In the genomic region with DNA sequence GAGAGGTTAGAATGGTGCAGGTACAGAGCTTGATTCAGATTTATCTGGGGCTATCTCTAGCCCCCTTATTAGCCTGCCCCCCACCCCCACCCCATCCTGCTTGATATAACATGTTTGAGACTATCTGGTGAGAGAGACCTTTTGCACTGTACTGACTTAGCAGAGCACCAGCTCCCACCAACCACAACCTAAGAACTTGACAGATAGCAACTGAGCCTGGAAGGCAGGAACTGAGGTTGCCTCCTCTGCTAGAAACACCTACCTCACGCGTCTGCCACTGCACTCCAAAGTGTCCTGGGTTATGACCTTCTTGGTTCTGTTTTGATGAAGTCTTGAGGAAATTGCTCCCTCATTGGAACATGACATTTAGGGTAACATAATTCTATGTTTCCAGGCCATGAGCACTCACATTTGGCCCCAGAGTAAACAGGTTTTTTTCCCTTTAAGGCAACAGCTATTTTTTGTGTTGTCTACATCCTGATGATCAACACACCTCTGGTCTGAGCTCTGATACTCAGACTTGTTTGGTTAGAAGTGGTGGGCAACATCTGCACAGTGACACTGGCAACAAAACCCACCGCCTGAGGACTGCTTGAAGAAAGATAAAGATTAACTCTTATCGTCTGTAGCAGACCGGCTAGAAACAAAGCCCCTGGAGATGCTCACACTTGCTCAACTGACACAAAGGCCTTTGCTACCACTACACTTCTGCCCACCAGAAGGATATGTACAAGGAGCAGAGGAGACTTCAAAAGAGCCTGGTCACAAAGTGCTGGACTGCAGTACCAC, we compare ENCODE assay signal across 20 mouse cellular contexts. TPM values are rescaled to one million over a fixed set of nuclear protein-coding genes. Genes with fewer than 3 reads are reported as not detected.
DNase-seq lines count a peak whose midpoint lies in the region; ATAC-seq and TF ChIP-seq lines count a peak whose summit lies in the region.
"Had no signal": no experiment of that assay in that cellular context is flagged by ENCODE, and none has a peak within 500 bp of the region (broad histone marks: within the 10 kb centered on the region; RNA-seq: fewer than 3 reads in every experiment).

No protein-coding gene starts in this region.

- no peaks in the 10 kb centered on the region for H3K9me3 ChIP-seq in liver, embryonic 11.5 days (ENCODE audit: control insufficient read depth, low read length)
- no peaks in the 10 kb centered on the region for H3K9me3 ChIP-seq in liver, embryonic 15.5 days (replicated peaks)
- H3K9me3 ChIP-seq: embryonic facial prominence, embryonic 13.5 days; forebrain, embryonic 12.5 days; heart, embryonic 12.5 days; hindbrain, embryonic 15.5 days had no signal

- peak; percentile 56 for DNase-seq in heart, adult 11 months
- no peak for DNase-seq in heart, adult 2 months
- no peak for DNase-seq in liver, embryonic 11.5 days (ENCODE audit: low spot score)
- DNase-seq in cerebellum, adult 2 months: no peak
- no peak for DNase-seq in thymus, adult 2 months
- DNase-seq: adrenal gland, postnatal 14 days; B cell, adult 2 months; cerebellum, adult 11-12 months; cerebellum, adult 9-11 months; cerebellum, postnatal 36 days; gastrocnemius, postnatal 36 days; heart, adult 18-20 months had no signal

- H3K4me1 ChIP-seq in heart, adult 2 months (ENCODE audit: control insufficient read depth, insufficient read depth, low read length): no peaks in the 10 kb centered on the region
- peaks cover 4% of the 10 kb centered on the region for H3K4me1 ChIP-seq in liver, embryonic 11.5 days (replicated peaks; ENCODE audit: control insufficient read depth, insufficient read depth, low read length)
- peaks cover 9% of the 10 kb centered on the region for H3K4me1 ChIP-seq in liver, embryonic 15.5 days (replicated peaks)
- H3K4me1 ChIP-seq in cerebellum, adult 2 months (ENCODE audit: control insufficient read depth, insufficient read depth, low read length): 0 out of 2 replicates have a peak, but pooled peaks cover 4% of the 10 kb centered on the region
- no peaks in the 10 kb centered on the region for H3K4me1 ChIP-seq in thymus, adult 2 months (replicated peaks; ENCODE audit: control insufficient read depth, insufficient read depth, low read length)
- H3K4me1 ChIP-seq: embryonic facial prominence, embryonic 13.5 days; forebrain, embryonic 12.5 days had no signal

- no peak overlapping the region for H3K4me3 ChIP-seq in heart, adult 2 months
- H3K4me3 ChIP-seq in liver, embryonic 11.5 days (ENCODE audit: low read depth, low read length): no peak overlapping the region
- no peak overlapping the region for H3K4me3 ChIP-seq in liver, embryonic 15.5 days (replicated peaks)
- no peak overlapping the region for H3K4me3 ChIP-seq in cerebellum, adult 2 months (replicated peaks; ENCODE audit: insufficient read depth, low read depth, low read length)
- H3K4me3 ChIP-seq in thymus, adult 2 months (ENCODE audit: control insufficient read depth, insufficient read depth, low read length): no peak overlapping the region
- H3K4me3 ChIP-seq: embryonic facial prominence, embryonic 13.5 days; forebrain, embryonic 12.5 days; heart, embryonic 12.5 days; hindbrain, embryonic 15.5 days had no signal

- peak; percentile 87 for ATAC-seq in liver, embryonic 11.5 days (replicated peaks; ENCODE audit: low FRiP score)
- peak; percentile 73 for ATAC-seq in liver, embryonic 15.5 days (ENCODE audit: insufficient read depth)
- peak; percentile 85 for ATAC-seq in megakaryocyte-erythroid progenitor cell, adult 5-6 weeks (replicated peaks; ENCODE audit: low FRiP score, low TSS enrichment, poor library complexity, severe bottlenecking)
- ATAC-seq: activated CD4-positive, CD25-positive, alpha-beta regulatory T cell, adult 4 months; Patski had no signal

- no peak for TF ChIP-seq POLR2A in heart, adult 2 months (IDR thresholded peaks at IDR 0.05; ENCODE audit: insufficient read depth, low read depth, low read length)
- no peak for TF ChIP-seq POLR2A in cerebellum, adult 2 months (IDR thresholded peaks at IDR 0.05; ENCODE audit: borderline replicate concordance, insufficient read depth, low read length)
- no peak for TF ChIP-seq POLR2A in thymus, adult 2 months (IDR thresholded peaks at IDR 0.05; ENCODE audit: control insufficient read depth, extremely low read depth, insufficient read depth, low read length, poor library complexity)

- H3K27ac ChIP-seq in heart, adult 2 months: no peak overlapping the region
- H3K27ac ChIP-seq in liver, embryonic 11.5 days (ENCODE audit: low read depth, low read length): peak overlapping the region; percentile 16; the same call in 1 of the 2 replicates
- 0 out of 2 replicates have a peak overlapping the region, but pooled peaks have one; percentile 2 for H3K27ac ChIP-seq in liver, embryonic 15.5 days (replicated peaks)
- H3K27ac ChIP-seq in cerebellum, adult 2 months (ENCODE audit: insufficient read depth, low read length): no peak overlapping the region
- H3K27ac ChIP-seq in thymus, adult 2 months (ENCODE audit: control insufficient read depth, insufficient read depth, low read length): no peak overlapping the region
- H3K27ac ChIP-seq: embryonic facial prominence, embryonic 13.5 days; forebrain, embryonic 12.5 days; hindbrain, embryonic 15.5 days had no signal

- WGBS in heart, adult 2 months: 76% methylated on average over 5 of the region's 5 CpGs
- 40% methylated on average over 5 of the region's 5 CpGs for WGBS in liver, embryonic 11.5 days
- WGBS in liver, embryonic 15.5 days (ENCODE audit: insufficient replicate concordance): 32% methylated on average over 5 of the region's 5 CpGs
- 95% methylated on average over 5 of the region's 5 CpGs for WGBS in cerebellum, adult 2 months
- WGBS in thymus, adult 2 months: 97% methylated on average over 5 of the region's 5 CpGs

- H3K4me2 ChIP-seq in liver, embryonic 11.5 days: peak overlapping the region; percentile 4
- H3K4me2 ChIP-seq in liver, embryonic 15.5 days: no peak overlapping the region
- H3K4me2 ChIP-seq: embryonic facial prominence, embryonic 13.5 days; forebrain, embryonic 12.5 days; heart, embryonic 12.5 days; hindbrain, embryonic 15.5 days had no signal

- TF ChIP-seq EP300 in heart, adult 2 months (IDR thresholded peaks at IDR 0.05; ENCODE audit: insufficient read depth, low read depth, low read length): no peak

- H3K79me2 ChIP-seq in heart, adult 2 months (replicated peaks; ENCODE audit: control insufficient read depth, insufficient read depth, low read length): no peaks in the 10 kb centered on the region

- no peak for TF ChIP-seq CTCF in heart, adult 2 months (IDR thresholded peaks at IDR 0.05)
- TF ChIP-seq CTCF in cerebellum, adult 2 months (IDR thresholded peaks at IDR 0.05; ENCODE audit: borderline replicate concordance, insufficient read depth, low read depth, low read length): no peak
- no peak for TF ChIP-seq CTCF in thymus, adult 2 months (IDR thresholded peaks at IDR 0.05; ENCODE audit: borderline replicate concordance, control insufficient read depth, extremely low read depth, insufficient read depth, low read length, poor library complexity)

- H3K27me3 ChIP-seq in heart, adult 2 months (ENCODE audit: control insufficient read depth, insufficient read depth, low read length): no peaks in the 10 kb centered on the region
- H3K27me3 ChIP-seq in liver, embryonic 11.5 days (replicated peaks; ENCODE audit: control insufficient read depth, insufficient read depth, low read length): no peaks in the 10 kb centered on the region
- no peaks in the 10 kb centered on the region for H3K27me3 ChIP-seq in liver, embryonic 15.5 days
- H3K27me3 ChIP-seq in cerebellum, adult 2 months (ENCODE audit: control insufficient read depth, insufficient read depth, low read length): no peaks in the 10 kb centered on the region
- H3K27me3 ChIP-seq in thymus, adult 2 months (ENCODE audit: control insufficient read depth, insufficient read depth, low read length): no peaks in the 10 kb centered on the region
- H3K27me3 ChIP-seq: embryonic facial prominence, embryonic 13.5 days; forebrain, embryonic 12.5 days; heart, embryonic 12.5 days; hindbrain, embryonic 15.5 days; Patski had no signal

- H3K9ac ChIP-seq in heart, adult 2 months (ENCODE audit: low read depth, low read length): no peak overlapping the region
- no peak overlapping the region for H3K9ac ChIP-seq in liver, embryonic 11.5 days (ENCODE audit: low read depth, low read length)
- H3K9ac ChIP-seq in liver, embryonic 15.5 days: no peak overlapping the region
- H3K9ac ChIP-seq: embryonic facial prominence, embryonic 13.5 days; forebrain, embryonic 12.5 days; heart, embryonic 12.5 days; hindbrain, embryonic 15.5 days had no signal

- intact Hi-C loops in heart, adult 2 months (cut with DNase I): no loop called here

- no peaks in the 10 kb centered on the region; the same call in 1 of the 2 replicates for H3K36me3 ChIP-seq in heart, adult 2 months (ENCODE audit: control insufficient read depth, insufficient read depth, low read length)
- H3K36me3 ChIP-seq in liver, embryonic 11.5 days (ENCODE audit: control insufficient read depth, insufficient read depth, low read length): peaks cover 7% of the 10 kb centered on the region; the same call in 1 of the 2 replicates
- peaks cover 24% of the 10 kb centered on the region for H3K36me3 ChIP-seq in liver, embryonic 15.5 days (replicated peaks)
- H3K36me3 ChIP-seq in thymus, adult 2 months (ENCODE audit: control insufficient read depth, insufficient read depth, low read length): peaks cover 7% of the 10 kb centered on the region; the same call in 1 of the 2 replicates

RNA-seq across cellular contexts. Expression of a gene that starts 41.1 kb away (rescaled TPM):
- 10 to 100 TPM; 45.6 to 51.7 TPM for total RNA-seq in heart, adult 2 months (2021)
- 17.4 and 32.7 TPM in 2 replicates for polyA plus RNA-seq in heart, adult 2 months (2012; rRNA removed)
- polyA plus RNA-seq in liver, embryonic 11.5 days (2014; fragmentation: Nextera tagmentation; extraction: Ambion mirVana): 14.2 TPM in 2 replicates
- polyA plus RNA-seq in liver, embryonic 15.5 days (2015; fragmentation: Nextera tagmentation; extraction: Ambion mirVana): 4.8 and 5.6 TPM in 2 replicates
- 32.6 and 33.0 TPM in 2 replicates for total RNA-seq in megakaryocyte-erythroid progenitor cell, adult 5-6 weeks (2014; fragmentation: Nextera tagmentation)
- total RNA-seq in megakaryocyte-erythroid progenitor cell, adult 5-6 weeks (2017): 50.4 and 55.4 TPM in 2 replicates
- polyA plus RNA-seq in cerebellum, adult 2 months (2012; rRNA removed): 45.7 and 47.9 TPM in 2 replicates
- 24.5 and 25.3 TPM in 2 replicates for polyA plus RNA-seq in thymus, adult 2 months (2012; rRNA removed)

RNA-seq across cellular contexts. Expression of a gene that starts 58.4 kb away (rescaled TPM):
- total RNA-seq in heart, adult 2 months (2021): 10 to 100 TPM; 72.4 to 78.5 TPM
- polyA plus RNA-seq in heart, adult 2 months (2012; rRNA removed): 104 and 107 TPM in 2 replicates
- polyA plus RNA-seq in liver, embryonic 11.5 days (2014; fragmentation: Nextera tagmentation; extraction: Ambion mirVana): 58.8 and 61.2 TPM in 2 replicates
- polyA plus RNA-seq in liver, embryonic 15.5 days (2015; fragmentation: Nextera tagmentation; extraction: Ambion mirVana): 42.4 and 51.5 TPM in 2 replicates
- total RNA-seq in megakaryocyte-erythroid progenitor cell, adult 5-6 weeks (2014; fragmentation: Nextera tagmentation): 21.2 and 53.2 TPM in 2 replicates
- total RNA-seq in megakaryocyte-erythroid progenitor cell, adult 5-6 weeks (2017): 8.3 and 30.1 TPM in 2 replicates
- polyA plus RNA-seq in cerebellum, adult 2 months (2012; rRNA removed): 135 and 139 TPM in 2 replicates
- 193 and 212 TPM in 2 replicates for polyA plus RNA-seq in thymus, adult 2 months (2012; rRNA removed)

Comparison
In these comparisons a context has a peak if more than half of its experiments do, and no peak if none do; other contexts are left out.
1. H3K27ac ChIP-seq: peak in liver, embryonic 11.5 days (single experiment) and liver, embryonic 15.5 days (single experiment); none in heart, adult 2 months (single experiment), cerebellum, adult 2 months (single experiment) and thymus, adult 2 months (single experiment).
2. Peak in every context shown above with its lines, with median percentiles within 50 percentile points of each other: ATAC-seq.